Mouse (Mus musculus) urinary bladder, postnatal 10 days (tissue): ENCODE measurements at regions not wholly inside any gene's neighbourhood (a gene's known extent, or its start where the extent isn't known, plus 50 kb on each side); places are given as distances from the start of the nearest gene placed in this dataset.

Experiments used
- DNase-seq: peaks from one replicate; pipeline ENCODE4 v3.0.0; 2022; ENCODE audit warnings: low spot score

DNA sequence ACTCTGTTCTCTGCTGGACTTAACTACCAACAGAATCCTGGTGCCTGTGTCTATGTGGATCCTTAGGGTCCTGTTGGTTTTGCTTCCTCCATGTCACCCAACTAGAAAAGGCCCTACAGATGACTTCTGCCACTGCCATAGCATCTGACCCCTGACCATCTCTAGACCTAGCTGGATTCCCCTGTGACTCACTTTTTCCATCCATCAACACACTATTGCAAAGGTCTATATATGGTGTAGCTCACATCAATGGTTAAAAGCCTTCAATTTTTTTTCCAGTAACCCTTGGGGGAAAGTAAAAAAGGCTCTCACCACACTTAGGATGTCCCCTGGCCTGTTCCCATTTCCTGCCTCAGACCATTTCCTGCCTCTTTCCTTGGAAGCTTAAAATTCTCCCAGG is 460.2 kb upstream of the Mki67 start:
- no peak for DNase-seq

DNA sequence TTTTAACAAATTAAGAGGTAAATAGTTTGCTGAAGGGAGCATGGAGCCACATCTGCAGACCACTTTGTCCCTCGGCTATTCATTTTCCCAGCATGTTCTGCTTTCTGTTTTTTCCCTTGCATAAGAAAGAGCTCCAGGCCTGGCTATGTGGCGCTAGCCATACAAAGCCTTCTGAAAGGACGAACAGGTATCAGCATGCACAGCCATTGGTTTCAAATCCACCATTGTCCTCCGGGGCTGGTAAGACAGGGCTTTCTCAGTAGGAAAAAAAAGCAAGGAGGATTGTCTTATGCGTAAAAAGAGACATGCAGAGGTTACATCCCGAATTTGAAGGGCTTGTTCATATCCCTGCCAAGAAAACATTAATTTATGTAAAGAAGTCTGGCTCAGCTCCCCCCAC is 464.8 kb upstream of the Mki67 start:
- DNase-seq = no peak

DNA sequence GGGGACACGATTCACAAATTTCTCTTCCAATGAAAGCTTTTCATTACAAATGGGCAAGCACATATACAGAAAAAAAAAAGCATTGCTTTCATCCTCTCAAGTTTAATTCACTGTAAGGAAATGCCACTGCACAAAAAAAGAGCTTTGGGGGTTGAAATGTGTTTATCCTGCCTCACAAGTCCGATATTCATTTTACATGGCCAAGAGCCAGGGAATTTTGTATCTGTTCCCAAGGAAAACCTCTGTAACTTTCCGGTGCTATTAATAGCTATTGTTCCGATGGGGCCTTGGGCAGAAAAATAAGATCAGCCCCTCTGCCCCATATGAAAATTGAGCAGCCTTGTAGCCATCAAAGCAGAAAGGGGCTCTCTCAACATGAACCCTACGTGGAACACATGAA is 465.9 kb upstream of the Mki67 start:
- no peak for DNase-seq

DNA sequence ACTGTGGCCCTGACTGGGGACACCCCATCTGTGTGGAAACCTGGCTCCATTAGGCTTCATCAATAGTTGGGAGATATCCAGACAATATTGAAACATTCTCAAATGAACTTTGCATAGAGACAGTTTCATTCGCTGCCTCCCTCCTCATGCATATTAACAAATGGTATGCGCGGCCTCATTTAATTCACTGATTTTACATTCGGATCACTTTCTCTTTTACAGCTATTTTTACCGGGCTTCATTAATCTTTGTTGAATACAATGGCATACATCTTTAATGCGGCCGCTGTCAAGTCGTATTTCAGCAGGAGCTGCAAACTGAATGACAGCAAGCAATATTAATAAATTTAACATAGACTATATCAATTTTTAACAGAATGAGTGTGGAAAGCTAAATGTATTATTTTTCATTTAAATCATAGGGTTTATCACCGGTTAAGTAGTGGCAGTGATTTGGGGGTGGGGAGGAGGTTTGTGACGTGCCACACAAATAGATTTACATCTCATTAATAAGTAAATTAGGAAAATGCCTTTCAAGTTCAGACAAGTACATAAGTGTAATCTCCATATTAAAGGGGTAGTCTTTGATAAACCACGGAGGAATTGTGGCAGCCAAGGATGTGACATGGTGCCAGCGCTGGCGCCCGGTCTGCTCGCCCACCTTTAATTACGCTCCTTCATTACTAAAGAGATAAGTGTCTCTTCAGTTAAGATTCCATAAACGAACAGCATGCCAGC is 480.4 kb upstream of the Mki67 start:
- DNase-seq = no peak

DNA sequence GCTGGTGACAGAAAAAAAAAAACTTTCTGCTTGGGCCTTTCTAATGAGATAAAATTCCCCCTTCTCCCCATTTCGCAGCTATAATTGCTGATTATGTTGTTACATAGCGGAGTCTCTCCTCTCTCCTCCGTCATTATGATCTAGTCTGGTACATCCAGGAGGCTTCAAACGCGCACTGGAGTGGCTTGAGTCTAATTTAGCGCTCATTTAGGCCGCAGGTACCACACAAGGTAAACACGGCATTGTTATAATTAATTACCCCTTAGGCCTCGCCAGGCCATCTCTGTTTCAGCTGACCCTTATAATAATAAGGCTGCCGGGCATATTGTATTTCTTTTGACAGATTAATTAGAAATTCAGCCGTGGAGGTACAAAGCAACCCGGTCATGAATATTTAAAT is 492.7 kb upstream of the Mki67 start:
- no peak for DNase-seq

DNA sequence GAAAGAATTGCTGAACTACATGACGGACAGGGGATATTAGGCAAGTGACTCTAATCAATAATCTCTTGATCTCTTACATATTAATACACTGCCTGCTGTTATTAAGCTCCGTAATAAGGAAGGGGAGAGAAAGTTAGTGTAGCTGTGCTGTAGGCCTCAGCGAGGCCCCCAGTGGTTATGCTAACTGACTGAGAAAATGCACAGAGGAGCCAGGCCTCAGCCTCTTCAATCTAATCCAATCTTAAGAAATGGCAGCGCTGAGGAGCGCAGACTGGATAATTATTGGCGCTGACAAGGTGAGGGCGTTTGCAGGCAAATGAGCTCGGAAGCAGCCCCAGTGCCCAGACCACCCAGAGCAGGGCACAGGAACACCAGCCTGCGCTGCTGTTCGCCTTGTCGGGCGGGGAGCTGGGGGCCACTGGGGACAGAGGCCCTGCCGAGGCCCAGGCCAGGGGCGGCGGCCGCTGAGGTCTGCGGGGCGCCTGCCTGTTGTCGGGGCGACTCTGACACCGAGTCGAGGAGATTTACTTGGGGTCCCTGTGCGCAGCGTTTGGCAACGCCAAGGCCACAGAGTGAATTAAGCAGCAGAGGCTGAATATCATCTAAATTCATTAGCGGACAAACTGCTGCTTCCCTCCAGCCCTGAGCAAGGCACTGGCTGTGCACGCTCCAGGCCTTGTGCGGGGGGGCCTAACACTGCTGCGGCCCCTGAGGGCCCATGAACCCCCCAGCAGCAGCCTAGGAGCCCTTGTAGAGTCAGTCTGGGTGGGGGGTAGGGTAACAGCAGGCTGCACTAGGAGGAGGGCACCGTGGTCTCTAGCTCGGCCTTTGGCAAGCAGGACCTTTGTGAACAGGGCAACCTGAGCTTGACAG is 493.4 kb upstream of the Mki67 start:
- no peak for DNase-seq

DNA sequence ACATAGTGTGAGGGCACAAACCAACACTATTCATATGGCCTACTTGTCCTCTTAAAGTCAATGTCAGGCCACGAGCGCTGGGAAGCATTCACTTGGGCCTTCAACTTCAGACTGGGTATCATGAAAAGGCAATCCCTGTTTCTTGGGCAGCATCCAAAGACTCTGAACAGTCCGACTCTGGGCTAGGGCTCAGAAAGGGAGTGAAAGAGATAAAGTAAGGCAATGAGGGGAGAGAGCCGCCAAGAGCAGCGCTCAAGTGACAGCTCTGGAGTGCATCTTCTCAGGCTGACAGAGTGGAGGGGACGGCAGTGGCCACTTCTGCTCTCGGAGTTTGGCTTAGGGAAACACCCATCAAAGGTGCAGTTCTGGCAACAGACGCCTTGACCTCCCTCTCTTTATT is 496.3 kb upstream of the Mki67 start:
- DNase-seq = no peak

DNA sequence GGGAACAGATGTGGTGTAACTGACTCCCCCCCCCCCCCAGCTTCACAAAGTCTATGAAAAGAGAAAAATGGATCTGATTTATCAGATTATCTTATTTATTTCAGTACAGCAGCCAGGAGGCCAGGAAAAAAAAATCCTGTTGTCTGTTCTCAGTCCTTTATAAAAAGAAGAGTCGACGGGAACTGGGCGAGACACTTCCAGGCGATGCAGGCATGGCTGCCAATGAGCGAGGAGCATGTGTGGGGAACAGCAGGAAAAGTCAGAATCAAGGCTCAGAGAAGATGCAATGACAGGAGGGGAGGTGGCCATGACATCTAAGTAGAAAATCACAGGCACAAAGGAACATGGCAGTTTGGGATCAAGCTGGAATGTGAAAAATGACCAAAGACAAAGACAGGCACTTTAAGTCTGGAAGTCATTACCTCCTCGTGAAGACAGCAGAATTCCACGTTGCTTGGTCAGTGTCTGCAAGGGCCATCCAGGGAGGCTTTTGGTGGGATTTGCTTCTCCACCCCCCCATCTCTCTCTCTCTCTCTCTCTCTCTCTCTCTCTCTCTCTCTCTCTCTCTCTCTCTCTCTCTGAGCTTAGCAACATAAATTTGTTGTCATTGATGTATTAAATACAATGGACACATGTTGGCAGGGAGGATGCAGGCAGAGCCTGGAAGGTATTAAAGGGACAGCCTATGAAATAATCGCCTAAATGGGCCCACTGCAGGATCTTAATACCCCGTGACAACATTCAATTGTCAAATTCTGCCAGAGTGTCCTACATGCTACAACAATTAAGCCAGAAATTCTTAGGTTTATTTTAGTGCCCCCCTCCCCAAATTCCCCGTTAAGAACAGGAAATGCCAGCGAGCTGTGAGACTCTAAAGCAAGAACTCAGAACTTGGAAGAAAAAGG is 497.1 kb upstream of the Mki67 start:
- DNase-seq = no peak

DNA sequence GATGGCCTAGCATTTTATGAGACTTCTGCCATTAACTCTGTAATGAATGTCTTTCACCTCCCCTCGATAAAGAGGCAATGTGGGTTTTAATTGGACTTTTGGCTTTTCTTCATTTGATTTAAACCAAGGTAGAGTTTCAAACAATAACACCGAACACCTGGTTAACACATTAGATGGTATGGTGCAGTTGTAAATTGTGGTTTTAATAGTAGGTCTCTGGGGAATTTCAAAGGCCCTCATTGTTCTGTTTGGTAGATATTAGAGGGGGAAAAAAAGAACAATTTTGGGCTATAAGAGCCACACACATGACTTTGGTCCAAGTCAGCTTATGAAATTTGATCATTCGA is 497.8 kb upstream of the Mki67 start:
- DNase-seq = no peak

DNA sequence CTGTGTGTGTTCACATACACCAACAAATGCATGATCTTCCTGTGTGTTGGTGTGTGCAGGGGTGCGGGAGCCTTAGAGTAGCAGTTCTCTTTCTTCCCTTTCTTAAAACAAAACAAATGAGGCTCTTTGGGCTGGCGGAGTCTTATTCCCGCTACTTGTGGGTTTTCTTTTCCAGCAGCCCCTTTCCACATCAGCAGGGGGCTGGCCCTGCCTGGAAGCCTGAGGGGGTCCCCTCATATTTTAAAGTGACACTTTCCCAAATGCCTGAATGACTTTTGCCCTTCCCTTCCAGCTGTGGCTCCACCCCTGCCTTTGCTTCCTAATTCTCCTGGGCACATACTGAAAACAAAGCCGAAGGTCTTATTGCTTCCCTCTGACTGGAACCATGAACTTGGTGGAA is 498.3 kb upstream of the Mki67 start:
- no peak for DNase-seq

DNA sequence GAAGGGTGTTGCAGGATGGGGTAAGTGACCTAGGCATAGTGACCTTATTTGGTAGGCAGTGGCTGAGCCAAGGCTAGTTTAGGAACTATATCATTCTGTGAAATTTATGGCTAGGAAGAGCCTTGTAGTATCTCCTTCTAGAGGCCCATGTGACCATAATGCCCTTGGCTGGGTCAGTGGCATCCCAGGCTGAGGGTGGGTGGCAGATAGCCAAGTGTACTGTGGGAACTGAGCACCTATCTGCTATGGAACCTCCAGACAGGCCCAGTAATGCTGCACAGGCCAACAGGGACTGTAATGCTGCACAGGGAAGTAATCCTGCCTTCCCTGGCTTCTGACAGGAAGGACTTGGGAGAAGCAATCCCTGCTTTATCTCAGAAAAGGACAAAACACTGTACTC is 500.6 kb upstream of the Mki67 start:
- DNase-seq = no peak

DNA sequence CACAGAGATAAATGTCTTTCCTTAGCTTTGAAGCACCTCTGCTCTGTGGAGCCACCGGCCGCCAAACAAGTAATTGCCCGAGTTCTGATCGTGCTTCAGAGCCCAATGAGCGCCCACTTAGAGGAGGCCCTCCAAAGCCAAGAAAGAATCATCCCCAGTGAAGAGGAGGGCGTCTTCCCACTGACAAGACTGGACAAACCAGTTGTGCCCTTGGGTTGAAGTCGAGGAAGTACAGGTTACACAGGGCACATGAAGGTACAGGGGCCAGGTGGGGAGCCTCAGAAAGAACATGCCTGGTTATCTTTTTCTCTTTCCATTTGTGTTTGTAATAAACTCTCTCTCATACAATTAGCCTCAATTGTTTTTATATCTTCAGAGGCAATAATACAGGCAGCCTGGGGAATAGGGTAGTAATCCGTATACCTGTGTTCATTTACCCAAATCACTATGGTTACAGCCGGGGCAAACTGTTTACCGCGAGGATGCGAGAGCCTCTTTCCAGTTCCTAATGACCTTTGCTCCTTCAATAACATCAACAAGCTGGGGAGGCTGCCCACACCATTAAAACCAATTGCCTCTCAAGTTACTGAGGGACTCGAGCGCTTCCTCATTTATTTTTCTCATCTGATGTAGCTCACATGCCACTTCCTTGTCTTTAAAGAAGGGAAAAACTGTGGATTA is 503.5 kb upstream of the Mki67 start:
- DNase-seq = no peak

DNA sequence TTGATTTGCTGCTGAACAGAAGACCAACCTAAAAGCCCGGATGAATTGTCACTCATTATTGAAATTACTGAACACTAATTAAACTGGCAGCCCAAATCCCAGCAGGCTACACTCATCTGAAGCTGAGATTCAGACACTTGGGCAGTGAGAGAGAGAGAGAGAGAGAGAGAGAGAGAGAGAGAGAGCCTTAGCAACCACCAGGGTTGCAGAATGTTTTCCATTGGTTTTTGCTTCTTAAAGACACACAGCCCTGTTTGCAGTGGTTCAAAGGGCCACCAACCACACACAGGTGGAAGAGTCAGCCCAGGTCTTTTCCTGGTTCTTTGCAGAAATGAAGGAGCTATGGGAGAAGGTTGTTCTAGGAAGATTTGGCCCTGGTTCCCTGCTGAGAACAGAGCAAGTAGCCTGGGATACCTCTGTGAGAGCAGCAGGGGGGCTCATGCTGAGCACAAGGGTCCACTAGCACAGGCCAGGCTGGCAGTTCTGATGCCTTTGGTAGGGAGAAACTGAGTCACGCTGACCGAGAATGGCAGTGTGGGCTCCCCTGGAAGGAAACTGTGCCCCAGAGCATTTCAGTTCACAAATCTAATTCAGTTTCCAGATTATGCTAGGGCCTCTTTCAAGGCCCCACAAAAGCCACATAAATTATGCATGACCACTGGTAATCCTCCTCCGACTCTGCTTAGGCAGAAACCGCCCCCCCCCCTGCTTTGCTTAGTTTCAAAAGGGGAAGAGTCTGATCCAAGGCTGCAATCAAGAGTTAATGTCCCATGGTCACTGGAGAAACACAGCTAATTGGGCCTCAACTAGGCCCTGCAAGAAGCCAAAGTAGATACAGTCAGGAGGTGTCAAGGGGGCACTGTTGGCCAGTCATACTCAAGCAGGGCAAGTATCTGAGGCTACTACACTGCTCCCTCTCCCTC is 504.3 kb upstream of the Mki67 start:
- no peak for DNase-seq

DNA sequence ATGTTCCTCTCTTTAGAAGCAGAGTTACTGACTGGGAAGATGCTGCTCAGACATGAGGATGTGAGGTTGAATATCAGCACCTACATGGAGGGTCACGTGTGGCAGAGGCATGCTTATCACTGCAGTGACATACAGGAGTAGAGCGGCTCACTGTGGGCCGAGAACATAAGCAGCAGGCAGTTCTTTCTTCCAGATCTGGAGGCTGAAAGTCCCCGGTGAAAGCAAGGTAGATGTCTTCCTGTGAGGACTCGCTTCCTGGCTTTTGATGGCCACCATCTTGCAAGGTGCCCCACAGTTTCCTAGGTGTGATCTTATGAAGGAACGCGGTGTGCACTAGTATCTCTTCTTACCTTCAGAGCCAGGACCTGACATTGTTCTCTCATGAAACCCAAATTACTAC is 505.5 kb upstream of the Mki67 start:
- no peak for DNase-seq

DNA sequence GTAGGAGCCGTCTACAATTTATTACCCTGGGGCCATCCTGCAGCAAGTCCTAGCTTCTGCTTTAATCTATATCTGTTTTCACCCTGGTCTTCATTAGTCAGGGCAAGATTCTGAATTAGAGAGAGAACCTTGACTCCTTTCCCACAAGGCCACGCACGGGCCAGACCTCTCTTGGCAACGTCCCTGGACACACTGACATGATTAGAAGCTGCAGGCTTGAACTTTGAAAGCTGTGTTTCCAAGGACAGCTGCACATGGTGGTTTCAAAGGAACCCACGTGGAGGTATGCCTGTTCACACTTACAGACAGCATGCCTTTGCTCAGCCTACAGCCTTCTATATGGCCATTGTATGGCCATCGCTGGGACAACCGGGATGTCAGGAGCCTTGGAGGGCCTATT is 509.9 kb upstream of the Mki67 start:
- no peak for DNase-seq

DNA sequence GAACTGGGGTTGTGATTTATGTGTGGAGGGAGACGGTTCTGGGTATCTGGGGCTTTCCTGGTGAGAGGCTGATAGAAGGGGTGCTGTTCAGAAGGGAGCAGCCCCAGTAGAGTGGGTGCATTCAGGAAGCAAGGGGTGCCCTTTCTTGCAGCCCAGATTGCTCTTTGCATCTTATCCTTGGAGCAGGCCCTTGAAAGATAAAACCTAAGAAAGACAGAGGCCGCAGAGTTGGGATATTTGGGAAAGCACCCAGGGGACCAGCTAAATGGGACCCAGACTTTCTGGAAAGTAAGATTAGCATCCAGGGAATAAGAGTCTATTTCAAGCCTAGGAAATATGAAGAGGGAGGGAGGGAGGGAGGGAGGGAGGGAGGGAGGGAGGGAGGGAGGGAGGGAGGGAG is 512.2 kb upstream of the Mki67 start:
- no peak for DNase-seq

DNA sequence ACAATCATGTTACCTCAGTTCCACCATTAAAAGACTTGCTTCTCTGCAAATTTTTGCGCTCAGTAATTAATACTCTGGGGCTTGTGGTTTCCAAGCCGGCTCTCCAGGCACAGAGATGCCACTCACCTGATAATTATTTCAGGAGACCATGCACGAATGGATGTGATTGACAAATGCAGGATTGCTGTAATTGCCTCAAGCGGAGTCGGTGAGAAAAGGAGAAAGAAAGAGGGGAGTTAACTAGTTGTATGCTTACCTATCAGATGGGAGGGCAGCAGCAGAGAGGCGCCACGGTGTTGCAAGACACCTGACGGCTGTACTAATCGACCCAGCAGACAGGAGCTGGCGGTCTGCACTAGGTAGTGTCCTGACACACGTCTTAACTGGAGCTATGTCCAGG is 513.4 kb upstream of the Mki67 start:
- no peak for DNase-seq

DNA sequence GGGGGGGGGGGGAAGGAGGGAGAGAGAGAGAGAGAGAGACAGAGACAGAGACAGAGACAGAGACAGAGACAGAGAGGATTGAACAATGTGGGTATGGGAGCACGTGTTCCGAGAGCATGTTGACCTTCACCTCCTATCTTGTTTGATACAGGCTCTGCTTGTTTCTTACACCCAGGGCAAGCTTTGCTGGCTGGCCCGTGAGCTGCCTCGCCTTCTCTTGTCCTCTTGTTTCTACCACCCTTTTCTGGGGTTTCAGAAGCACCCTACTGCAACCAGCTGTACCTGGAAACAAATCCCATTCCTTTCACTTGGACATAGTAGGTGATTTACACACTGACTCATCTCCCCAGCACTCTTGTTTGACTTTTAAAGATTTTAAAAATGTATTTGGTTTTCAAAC is 516.0 kb upstream of the Mki67 start:
- DNase-seq = no peak

DNA sequence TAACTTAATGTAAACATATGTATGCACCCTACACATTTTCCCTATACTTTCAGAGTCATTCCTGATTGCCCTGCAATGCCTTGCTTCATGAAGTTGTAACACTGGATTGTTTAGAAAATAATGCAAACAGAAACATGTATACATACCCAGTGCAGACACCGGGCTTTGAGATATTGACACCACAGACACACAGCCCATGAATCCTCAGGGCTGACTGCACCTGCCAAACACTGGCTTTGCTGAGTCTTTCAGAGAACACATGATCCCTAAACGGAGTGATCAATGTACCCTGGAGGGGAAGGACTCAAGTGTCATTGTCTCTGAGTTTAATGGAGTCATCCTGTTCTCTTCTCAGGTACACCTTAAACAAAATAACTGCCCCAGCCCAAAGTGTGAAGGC is 519.4 kb upstream of the Mki67 start:
- DNase-seq = no peak

DNA sequence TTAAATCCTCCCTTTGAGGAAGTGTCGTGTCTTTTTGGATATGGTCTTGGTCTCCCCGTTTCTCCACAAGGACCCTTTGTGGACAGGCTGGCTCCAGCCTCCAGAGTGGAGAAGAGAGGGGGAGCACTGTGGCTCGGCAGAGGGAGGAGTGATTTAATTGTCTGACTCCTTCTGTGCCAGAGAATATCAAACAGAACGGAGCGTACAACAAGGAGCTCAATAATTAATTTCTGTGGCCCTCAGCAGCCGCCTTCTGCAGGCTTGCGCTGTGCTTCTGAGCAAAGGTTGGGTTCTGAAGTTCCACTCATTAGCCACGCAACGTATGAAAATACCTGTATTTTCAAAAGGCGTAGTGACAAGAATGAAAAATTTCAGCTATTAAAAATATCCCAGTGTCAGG is 520.2 kb upstream of the Mki67 start:
- DNase-seq = no peak

DNA sequence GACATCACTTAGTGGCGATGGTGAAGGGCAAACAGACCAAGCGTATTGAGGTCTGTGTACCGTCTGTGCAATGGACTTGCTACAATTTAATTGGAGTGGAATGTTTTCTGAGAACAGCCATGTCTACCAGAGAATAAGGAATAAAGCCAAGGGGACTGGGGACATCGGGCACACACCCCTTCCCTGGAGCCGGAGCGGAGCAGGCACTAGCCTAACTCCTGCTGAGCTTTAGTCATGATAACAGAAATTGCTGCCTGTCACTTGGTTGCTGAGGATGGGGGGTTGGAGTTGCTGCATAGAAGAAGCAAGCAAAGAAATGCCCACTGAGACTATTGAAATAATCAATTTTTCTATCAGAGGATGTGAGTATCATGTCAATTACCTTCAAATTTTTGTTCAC is 549.5 kb upstream of the Mki67 start:
- no peak for DNase-seq
